Comparison of ENCODE assay signal across 9 mouse cellular contexts in the genomic region with DNA sequence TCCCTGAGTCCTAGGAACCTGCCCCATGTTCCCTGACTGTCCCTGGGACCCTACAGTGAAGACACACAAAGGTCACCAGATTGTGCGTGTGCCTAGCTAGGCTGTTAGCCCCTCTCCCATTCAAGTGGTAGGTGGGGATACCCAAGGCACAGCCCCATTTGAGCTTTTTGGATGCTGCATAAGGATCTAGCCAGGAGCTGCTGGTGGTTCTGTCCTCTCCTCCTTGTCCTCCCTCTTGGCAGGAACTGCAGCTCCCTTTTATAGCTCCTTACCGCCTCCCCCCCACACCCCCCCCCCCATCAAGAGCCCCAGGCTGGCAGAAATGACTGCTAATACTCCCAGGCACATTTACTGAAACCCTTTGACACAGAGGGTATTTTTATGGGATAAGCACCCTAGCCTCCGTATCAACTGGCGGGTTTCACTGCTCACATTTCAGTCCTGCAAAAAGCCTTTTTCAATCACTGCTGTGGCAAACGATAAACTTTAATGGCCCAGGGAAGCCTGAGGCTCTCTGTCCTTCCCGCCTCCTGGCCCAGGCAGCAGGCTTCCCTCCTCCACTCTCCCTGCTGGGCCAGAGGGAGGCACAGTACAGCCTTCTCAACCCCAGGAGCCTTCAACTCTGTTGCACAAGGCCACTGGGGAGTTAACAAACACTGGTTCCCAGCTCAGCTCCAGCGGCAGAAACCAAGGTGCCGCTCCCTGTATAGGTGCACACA.
A peak's percentile ranks its signal among the peaks of the same experiment; 100 is the strongest.
DNase-seq lines count a peak whose midpoint lies in the region; ATAC-seq and TF ChIP-seq lines count a peak whose summit lies in the region.
"Had no signal": no experiment of that assay in that cellular context is flagged by ENCODE, and none has a peak within 500 bp of the region (broad histone marks: within the 10 kb centered on the region; RNA-seq: fewer than 3 reads in every experiment).

No protein-coding gene starts in this region.

- H3K27me3 ChIP-seq in forebrain, embryonic 12.5 days: peaks cover 6% of the 10 kb centered on the region; the same call in 1 of the 2 replicates
- no peaks in the 10 kb centered on the region for H3K27me3 ChIP-seq in forebrain, postnatal 0 days (ENCODE audit: insufficient read depth, low read length)
- H3K27me3 ChIP-seq in lung, embryonic 16.5 days (ENCODE audit: control insufficient read depth, insufficient read depth, low read depth, low read length): peaks cover 22% of the 10 kb centered on the region
- H3K27me3 ChIP-seq in kidney, embryonic 15.5 days: peaks cover 8% of the 10 kb centered on the region; the same call in 1 of the 2 replicates
- no peaks in the 10 kb centered on the region for H3K27me3 ChIP-seq in neural tube, embryonic 15.5 days (replicated peaks)

- no peak for DNase-seq in forebrain, postnatal 0 days
- DNase-seq in lung, adult 2 months: no peak
- no peak for DNase-seq in layer of hippocampus, adult 8-10 months (ENCODE audit: low spot score in 2 of 2)
- no peak for DNase-seq in spleen, postnatal 10 days (ENCODE audit: low spot score in 2 of 2)
- DNase-seq: B cell, adult 2 months had no signal

- no peak for ATAC-seq in forebrain, embryonic 12.5 days (ENCODE audit: low FRiP score)
- ATAC-seq in forebrain, postnatal 0 days: no peak
- peak; percentile 64; the same call in 1 of the 2 replicates for ATAC-seq in lung, embryonic 16.5 days (ENCODE audit: low read depth)
- peak; percentile 89 for ATAC-seq in kidney, embryonic 15.5 days (replicated peaks; ENCODE audit: low FRiP score)
- ATAC-seq in neural tube, embryonic 15.5 days (ENCODE audit: low FRiP score): peak; percentile 41; the same call in 1 of the 2 replicates

- H3K36me3 ChIP-seq in forebrain, embryonic 12.5 days (replicated peaks): no peaks in the 10 kb centered on the region
- H3K36me3 ChIP-seq in forebrain, postnatal 0 days (ENCODE audit: insufficient read depth): no peaks in the 10 kb centered on the region
- no peaks in the 10 kb centered on the region for H3K36me3 ChIP-seq in lung, embryonic 16.5 days (ENCODE audit: control insufficient read depth, insufficient read depth, low read length)
- no peaks in the 10 kb centered on the region for H3K36me3 ChIP-seq in kidney, embryonic 15.5 days
- no peaks in the 10 kb centered on the region for H3K36me3 ChIP-seq in neural tube, embryonic 15.5 days

- TF ChIP-seq CTCF in forebrain, postnatal 0 days (IDR thresholded peaks at IDR 0.05; ENCODE audit: low read depth): no peak
- TF ChIP-seq CTCF in lung, adult 2 months (IDR thresholded peaks at IDR 0.05; ENCODE audit: insufficient read depth, low read length): no peak

- no peak overlapping the region for H3K9ac ChIP-seq in forebrain, embryonic 12.5 days
- no peak overlapping the region for H3K9ac ChIP-seq in forebrain, postnatal 0 days
- no peak overlapping the region for H3K9ac ChIP-seq in lung, embryonic 16.5 days (ENCODE audit: low read length)
- H3K9ac ChIP-seq in kidney, embryonic 15.5 days: no peak overlapping the region
- H3K9ac ChIP-seq in neural tube, embryonic 15.5 days (replicated peaks): no peak overlapping the region

- no peak for TF ChIP-seq POLR2A in lung, adult 2 months (IDR thresholded peaks at IDR 0.05; ENCODE audit: borderline replicate concordance, extremely low read depth, low read depth, low read length)

- 37% methylated on average over 8 of the region's 8 CpGs for WGBS in forebrain, embryonic 12.5 days
- 36% methylated on average over 8 of the region's 8 CpGs for WGBS in forebrain, postnatal 0 days
- 38% methylated on average over 8 of the region's 8 CpGs for WGBS in lung, embryonic 16.5 days
- 57% methylated on average over 8 of the region's 8 CpGs for WGBS in lung, adult 2 months
- 17% methylated on average over 8 of the region's 8 CpGs for WGBS in kidney, embryonic 15.5 days
- 23% methylated on average over 8 of the region's 8 CpGs for WGBS in neural tube, embryonic 15.5 days

- no peaks in the 10 kb centered on the region for H3K9me3 ChIP-seq in forebrain, embryonic 12.5 days
- no peaks in the 10 kb centered on the region for H3K9me3 ChIP-seq in forebrain, postnatal 0 days (ENCODE audit: low read length)
- no peaks in the 10 kb centered on the region for H3K9me3 ChIP-seq in lung, embryonic 16.5 days (ENCODE audit: control insufficient read depth, low read length)
- no peaks in the 10 kb centered on the region for H3K9me3 ChIP-seq in kidney, embryonic 15.5 days (replicated peaks)
- H3K9me3 ChIP-seq in neural tube, embryonic 15.5 days (replicated peaks): no peaks in the 10 kb centered on the region

- H3K4me1 ChIP-seq in forebrain, embryonic 12.5 days: peaks cover 27% of the 10 kb centered on the region
- H3K4me1 ChIP-seq in forebrain, postnatal 0 days (ENCODE audit: insufficient read depth): no peaks in the 10 kb centered on the region
- H3K4me1 ChIP-seq in lung, embryonic 16.5 days (replicated peaks; ENCODE audit: control insufficient read depth, insufficient read depth, low read length): peaks cover 16% of the 10 kb centered on the region
- H3K4me1 ChIP-seq in lung, adult 2 months (ENCODE audit: control insufficient read depth, insufficient read depth, low read length): no peaks in the 10 kb centered on the region
- H3K4me1 ChIP-seq in kidney, embryonic 15.5 days: peaks cover 28% of the 10 kb centered on the region
- peaks cover 34% of the 10 kb centered on the region for H3K4me1 ChIP-seq in neural tube, embryonic 15.5 days

- peak overlapping the region; percentile 38; the same call in 1 of the 2 replicates for H3K27ac ChIP-seq in forebrain, embryonic 12.5 days
- H3K27ac ChIP-seq in forebrain, postnatal 0 days (ENCODE audit: low read depth, low read length): no peak overlapping the region
- H3K27ac ChIP-seq in lung, embryonic 16.5 days (ENCODE audit: low read length): no peak overlapping the region
- no peak overlapping the region for H3K27ac ChIP-seq in kidney, embryonic 15.5 days
- peak overlapping the region; percentile 64; the same call in 1 of the 2 replicates for H3K27ac ChIP-seq in neural tube, embryonic 15.5 days (replicated peaks)

- H3K4me2 ChIP-seq in forebrain, embryonic 12.5 days: no peak overlapping the region
- H3K4me2 ChIP-seq in forebrain, postnatal 0 days (ENCODE audit: low read depth): no peak overlapping the region
- H3K4me2 ChIP-seq in lung, embryonic 16.5 days (ENCODE audit: low read depth, low read length): no peak overlapping the region
- no peak overlapping the region for H3K4me2 ChIP-seq in kidney, embryonic 15.5 days
- no peak overlapping the region for H3K4me2 ChIP-seq in neural tube, embryonic 15.5 days

- no peak overlapping the region for H3K4me3 ChIP-seq in forebrain, embryonic 12.5 days (replicated peaks)
- no peak overlapping the region for H3K4me3 ChIP-seq in forebrain, postnatal 0 days (ENCODE audit: low read depth, low read length)
- H3K4me3 ChIP-seq in lung, embryonic 16.5 days (ENCODE audit: low read length): no peak overlapping the region
- H3K4me3 ChIP-seq in lung, adult 2 months (replicated peaks; ENCODE audit: extremely low read depth, low read depth, low read length): no peak overlapping the region
- no peak overlapping the region for H3K4me3 ChIP-seq in kidney, embryonic 15.5 days (replicated peaks)
- no peak overlapping the region for H3K4me3 ChIP-seq in neural tube, embryonic 15.5 days (replicated peaks)

Comparison
In these comparisons a context has a peak if more than half of its experiments do, and no peak if none do; other contexts are left out.
1. H3K27ac ChIP-seq: peak in forebrain, embryonic 12.5 days (single experiment) and neural tube, embryonic 15.5 days (single experiment); none in forebrain, postnatal 0 days (single experiment), lung, embryonic 16.5 days (single experiment) and kidney, embryonic 15.5 days (single experiment).
2. ATAC-seq: peak in lung, embryonic 16.5 days (single experiment), kidney, embryonic 15.5 days (single experiment) and neural tube, embryonic 15.5 days (single experiment); none in forebrain, embryonic 12.5 days (single experiment) and forebrain, postnatal 0 days (single experiment).